Mouse (Mus musculus): ENCODE measurements at regions not wholly inside any gene's neighbourhood (a gene's known extent, or its start where the extent isn't known, plus 50 kb on each side); places are given as distances from the start of the nearest gene placed in this dataset.

DNA sequence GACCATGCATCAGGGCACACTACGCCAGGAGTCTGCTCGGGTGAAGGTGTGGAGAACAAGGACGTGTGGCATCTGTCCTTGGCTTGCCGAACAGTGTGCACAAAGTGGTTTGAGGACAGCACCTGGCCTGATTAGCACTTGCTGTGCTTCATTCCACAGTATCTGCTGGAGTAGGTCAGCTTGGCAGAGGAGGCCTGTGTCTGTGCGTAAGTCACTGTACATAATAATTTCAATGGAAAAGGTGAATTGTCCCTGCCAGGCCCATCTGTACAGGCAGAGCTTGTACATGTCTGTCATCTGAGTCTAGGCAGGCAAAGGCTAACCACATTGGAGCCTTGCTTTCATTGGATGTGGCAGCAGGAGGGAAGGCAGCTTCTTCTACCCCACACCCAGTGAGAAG is 979.5 kb upstream of the Car8 start:
- no peaks in the 10 kb centered on the region for H3K36me3 ChIP-seq (ENCODE audit: control insufficient read depth, insufficient read depth, low read length)
- intact Hi-C loops (cut with DNase I) = no loop called here
- no peaks in the 10 kb centered on the region for H3K27me3 ChIP-seq (ENCODE audit: control insufficient read depth, insufficient read depth, low read length)
- H3K27ac ChIP-seq = no peak overlapping the region
- H3K4me1 ChIP-seq (ENCODE audit: control insufficient read depth, insufficient read depth, low read length) = no peaks in the 10 kb centered on the region
- TF ChIP-seq EP300 (IDR thresholded peaks at IDR 0.05; ENCODE audit: insufficient read depth, low read depth, low read length) (no peak), CTCF (IDR thresholded peaks at IDR 0.05) (no peak), POLR2A (IDR thresholded peaks at IDR 0.05; ENCODE audit: insufficient read depth, low read depth, low read length) (no peak)
- H3K9ac ChIP-seq (ENCODE audit: low read depth, low read length) = no peak overlapping the region
- H3K4me3 ChIP-seq = no peak overlapping the region
- no peak for DNase-seq
- 65% methylated on average over 5 of the region's 5 CpGs for WGBS
- H3K79me2 ChIP-seq (replicated peaks; ENCODE audit: control insufficient read depth, insufficient read depth, low read length) = no peaks in the 10 kb centered on the region

DNA sequence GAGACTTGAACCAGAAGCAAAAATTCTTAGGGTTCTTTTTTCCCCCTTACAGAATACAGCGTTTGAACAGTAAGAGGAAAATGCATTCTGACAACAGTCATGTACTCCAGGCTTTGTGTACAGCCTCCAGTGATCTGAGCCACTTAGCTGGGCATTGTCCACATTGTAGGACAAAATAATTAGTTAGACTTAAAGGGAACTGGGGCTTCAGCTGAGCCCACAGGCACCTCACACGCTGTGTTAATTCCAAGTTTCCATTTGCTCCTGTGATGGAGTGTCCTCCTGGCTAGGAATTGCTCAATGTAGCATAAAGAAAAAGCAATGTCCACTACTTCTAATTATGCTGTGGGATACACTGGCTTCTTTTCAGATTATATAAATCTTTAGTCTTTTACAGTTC is 969.8 kb upstream of the Car8 start:
- no peaks in the 10 kb centered on the region for H3K4me1 ChIP-seq (ENCODE audit: control insufficient read depth, insufficient read depth, low read length)
- no peaks in the 10 kb centered on the region for H3K79me2 ChIP-seq (replicated peaks; ENCODE audit: control insufficient read depth, insufficient read depth, low read length)
- TF ChIP-seq EP300 (IDR thresholded peaks at IDR 0.05; ENCODE audit: insufficient read depth, low read depth, low read length) (no peak), POLR2A (IDR thresholded peaks at IDR 0.05; ENCODE audit: insufficient read depth, low read depth, low read length) (no peak), CTCF (IDR thresholded peaks at IDR 0.05) (no peak)
- no peak overlapping the region for H3K27ac ChIP-seq
- no peaks in the 10 kb centered on the region for H3K36me3 ChIP-seq (ENCODE audit: control insufficient read depth, insufficient read depth, low read length)
- H3K4me3 ChIP-seq = no peak overlapping the region
- no peak overlapping the region for H3K9ac ChIP-seq (ENCODE audit: low read depth, low read length)
- H3K27me3 ChIP-seq (ENCODE audit: control insufficient read depth, insufficient read depth, low read length) = no peaks in the 10 kb centered on the region
- intact Hi-C loops (cut with DNase I) = no loop called here
- WGBS = 74% methylated on average over 2 of the region's 2 CpGs
- DNase-seq = no peak

- intact Hi-C loops (cut with DNase I) = no loop called here
- no peak for TF ChIP-seq EP300 (IDR thresholded peaks at IDR 0.05; ENCODE audit: insufficient read depth, low read depth, low read length)
- 80% methylated on average over 2 of the region's 2 CpGs for WGBS
- H3K9ac ChIP-seq (ENCODE audit: low read depth, low read length) = no peak overlapping the region
- H3K79me2 ChIP-seq (replicated peaks; ENCODE audit: control insufficient read depth, insufficient read depth, low read length) = no peaks in the 10 kb centered on the region
- DNase-seq = no peak
- H3K27me3 ChIP-seq (ENCODE audit: control insufficient read depth, insufficient read depth, low read length) = no peaks in the 10 kb centered on the region
- H3K4me1 ChIP-seq (ENCODE audit: control insufficient read depth, insufficient read depth, low read length) = no peaks in the 10 kb centered on the region
- no peak overlapping the region for H3K4me3 ChIP-seq
- H3K36me3 ChIP-seq (ENCODE audit: control insufficient read depth, insufficient read depth, low read length) = no peaks in the 10 kb centered on the region
- H3K27ac ChIP-seq = no peak overlapping the region
Measured at GRCm38 (mm10) chr4:9200012-9200411, 961.2 kb upstream of the Car8 start.

DNA sequence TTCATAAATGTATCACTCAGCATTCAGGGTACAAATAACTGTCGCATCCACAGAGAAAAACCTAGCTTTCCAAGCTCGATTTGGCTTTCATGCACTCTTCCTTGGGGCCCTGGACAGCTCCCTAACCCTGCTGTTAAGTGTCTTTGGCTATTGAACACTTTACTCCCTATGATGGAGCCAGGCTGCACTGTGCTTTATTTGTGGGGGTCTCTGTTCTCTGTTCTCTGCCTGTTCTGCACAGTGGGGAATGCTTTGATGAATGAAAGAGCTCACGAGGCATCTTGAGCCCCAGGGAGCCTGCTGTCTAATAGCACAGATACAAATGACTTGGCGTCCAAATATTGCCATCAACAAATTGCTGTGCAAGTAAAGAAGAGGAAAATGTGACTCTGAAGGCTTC is 957.6 kb upstream of the Car8 start:
- no peak for TF ChIP-seq CTCF (IDR thresholded peaks at IDR 0.05)
- TF ChIP-seq POLR2A (IDR thresholded peaks at IDR 0.05; ENCODE audit: insufficient read depth, low read depth, low read length) = no peak
- no peak for TF ChIP-seq EP300 (IDR thresholded peaks at IDR 0.05; ENCODE audit: insufficient read depth, low read depth, low read length)
- intact Hi-C loops (cut with DNase I) = no loop called here
- no peak overlapping the region for H3K27ac ChIP-seq
- H3K4me3 ChIP-seq = no peak overlapping the region
- H3K79me2 ChIP-seq (replicated peaks; ENCODE audit: control insufficient read depth, insufficient read depth, low read length) = no peaks in the 10 kb centered on the region
- WGBS = 64% methylated on average over 4 of the region's 4 CpGs
- no peaks in the 10 kb centered on the region for H3K36me3 ChIP-seq (ENCODE audit: control insufficient read depth, insufficient read depth, low read length)
- H3K27me3 ChIP-seq (ENCODE audit: control insufficient read depth, insufficient read depth, low read length) = no peaks in the 10 kb centered on the region
- DNase-seq = no peak
- no peaks in the 10 kb centered on the region for H3K4me1 ChIP-seq (ENCODE audit: control insufficient read depth, insufficient read depth, low read length)
- no peak overlapping the region for H3K9ac ChIP-seq (ENCODE audit: low read depth, low read length)

- Histone ChIP-seq H3K36me3 (ENCODE audit: control insufficient read depth, insufficient read depth, low read length) (no peaks in the 10 kb centered on the region), H3K27me3 (ENCODE audit: control insufficient read depth, insufficient read depth, low read length) (no peaks in the 10 kb centered on the region), H3K4me3 (no peak overlapping the region), H3K4me1 (ENCODE audit: control insufficient read depth, insufficient read depth, low read length) (no peaks in the 10 kb centered on the region), H3K9ac (ENCODE audit: low read depth, low read length) (no peak overlapping the region), H3K79me2 (replicated peaks; ENCODE audit: control insufficient read depth, insufficient read depth, low read length) (no peaks in the 10 kb centered on the region), H3K27ac (no peak overlapping the region)
- WGBS = 60% methylated on average over 6 of the region's 6 CpGs
- TF ChIP-seq CTCF (IDR thresholded peaks at IDR 0.05) = no peak
- no peak for TF ChIP-seq POLR2A (IDR thresholded peaks at IDR 0.05; ENCODE audit: insufficient read depth, low read depth, low read length)
- TF ChIP-seq EP300 (IDR thresholded peaks at IDR 0.05; ENCODE audit: insufficient read depth, low read depth, low read length) = no peak
- no peak for DNase-seq
- intact Hi-C loops (cut with DNase I) = no loop called here
Measured at GRCm38 (mm10) chr4:9193121-9193520, 954.3 kb upstream of the Car8 start.

GRCm38 (mm10) chr4:9185156-9185875 is 946.5 kb upstream of the Car8 start:
- H3K4me1 ChIP-seq (ENCODE audit: control insufficient read depth, insufficient read depth, low read length) = no peaks in the 10 kb centered on the region; the same call in 1 of the 2 replicates
- no peak for DNase-seq
- no peak overlapping the region for H3K9ac ChIP-seq (ENCODE audit: low read depth, low read length)
- WGBS = 22% methylated on average over 14 of the region's 14 CpGs
- TF ChIP-seq POLR2A (IDR thresholded peaks at IDR 0.05; ENCODE audit: insufficient read depth, low read depth, low read length) (no peak), EP300 (IDR thresholded peaks at IDR 0.05; ENCODE audit: insufficient read depth, low read depth, low read length) (no peak), CTCF (IDR thresholded peaks at IDR 0.05) (no peak)
- intact Hi-C loops (cut with DNase I) = no loop called here
- peaks cover 2% of the 10 kb centered on the region; the same call in 1 of the 2 replicates for H3K36me3 ChIP-seq (ENCODE audit: control insufficient read depth, insufficient read depth, low read length)
- H3K4me3 ChIP-seq = peak overlapping the region; percentile 7
- peak overlapping the region; percentile 42 for H3K27ac ChIP-seq
- no peaks in the 10 kb centered on the region for H3K79me2 ChIP-seq (replicated peaks; ENCODE audit: control insufficient read depth, insufficient read depth, low read length)
- H3K27me3 ChIP-seq (ENCODE audit: control insufficient read depth, insufficient read depth, low read length) = no peaks in the 10 kb centered on the region
